Mouse (Mus musculus): ENCODE results near the gene Nhsl1. TPM values are rescaled to one million over a fixed set of nuclear protein-coding genes. Genes with fewer than 3 reads are reported as not detected.

Nhsl1 gene
- polyA plus RNA-seq, 1 experiment from 2014 or later = 0.78 TPM

- H3K27ac ChIP-seq (ENCODE audit: low read length) = no peak overlapping the region
- no peak overlapping the region for H3K9ac ChIP-seq (ENCODE audit: low read depth, low read length)
- WGBS (ENCODE audit: insufficient replicate concordance) = 37% methylated on average over 4 of the region's 4 CpGs
- peak overlapping the region; percentile 64 for H3K4me2 ChIP-seq (ENCODE audit: low read depth, low read length)
- no peaks in the 10 kb centered on the region for H3K9me3 ChIP-seq (replicated peaks; ENCODE audit: control insufficient read depth, low read length)
- ATAC-seq (ENCODE audit: low read depth) = no peak
- H3K27me3 ChIP-seq (ENCODE audit: control insufficient read depth, insufficient read depth, low read depth, low read length) = peaks cover 29% of the 10 kb centered on the region
- H3K36me3 ChIP-seq (ENCODE audit: control insufficient read depth, insufficient read depth) = no peaks in the 10 kb centered on the region
- peak overlapping the region; percentile 65; the same call in 1 of the 2 replicates for H3K4me3 ChIP-seq (ENCODE audit: low read depth, low read length)
- no peaks in the 10 kb centered on the region; the same call in 1 of the 2 replicates for H3K4me1 ChIP-seq (ENCODE audit: control insufficient read depth, low read depth, low read length)
Observed at GRCm38 (mm10) chr10:18319691-18320090, 906 bp downstream of the Nhsl1 start.

- Histone ChIP-seq H3K9ac (ENCODE audit: low read depth, low read length) (no peak overlapping the region), H3K36me3 (ENCODE audit: control insufficient read depth, insufficient read depth) (no peaks in the 10 kb centered on the region), H3K4me1 (ENCODE audit: control insufficient read depth, low read depth, low read length) (no peaks in the 10 kb centered on the region; the same call in 1 of the 2 replicates), H3K27me3 (ENCODE audit: control insufficient read depth, insufficient read depth, low read depth, low read length) (peaks cover 29% of the 10 kb centered on the region), H3K9me3 (replicated peaks; ENCODE audit: control insufficient read depth, low read length) (no peaks in the 10 kb centered on the region), H3K4me2 (ENCODE audit: low read depth, low read length) (no peak overlapping the region), H3K4me3 (ENCODE audit: low read depth, low read length) (no peak overlapping the region), H3K27ac (ENCODE audit: low read length) (no peak overlapping the region)
- ATAC-seq (ENCODE audit: low read depth) = no peak
- 58% methylated on average over 6 of the region's 6 CpGs for WGBS (ENCODE audit: insufficient replicate concordance)
Observed at GRCm38 (mm10) chr10:18321861-18322260, 3.1 kb downstream of the Nhsl1 start.

GRCm38 (mm10) chr10:18323701-18324100, 4.9 kb downstream of the Nhsl1 start:
- no peak for ATAC-seq (ENCODE audit: low read depth)
- no peaks in the 10 kb centered on the region; the same call in 1 of the 2 replicates for H3K4me1 ChIP-seq (ENCODE audit: control insufficient read depth, low read depth, low read length)
- no peak overlapping the region for H3K4me2 ChIP-seq (ENCODE audit: low read depth, low read length)
- H3K9me3 ChIP-seq (replicated peaks; ENCODE audit: control insufficient read depth, low read length) = no peaks in the 10 kb centered on the region
- no peak overlapping the region for H3K9ac ChIP-seq (ENCODE audit: low read depth, low read length)
- peaks cover 12% of the 10 kb centered on the region for H3K27me3 ChIP-seq (ENCODE audit: control insufficient read depth, insufficient read depth, low read depth, low read length)
- H3K27ac ChIP-seq (ENCODE audit: low read length) = no peak overlapping the region
- no peak overlapping the region for H3K4me3 ChIP-seq (ENCODE audit: low read depth, low read length)
- WGBS (ENCODE audit: insufficient replicate concordance) = 50% methylated on average over 4 of the region's 4 CpGs
- H3K36me3 ChIP-seq (ENCODE audit: control insufficient read depth, insufficient read depth) = no peaks in the 10 kb centered on the region

- H3K4me3 ChIP-seq (ENCODE audit: low read depth, low read length) = no peak overlapping the region
- H3K27ac ChIP-seq (ENCODE audit: low read length) = no peak overlapping the region
- H3K36me3 ChIP-seq (ENCODE audit: control insufficient read depth, insufficient read depth) = no peaks in the 10 kb centered on the region
- ATAC-seq (ENCODE audit: low read depth) = no peak
- H3K9ac ChIP-seq (ENCODE audit: low read depth, low read length) = no peak overlapping the region
- H3K4me2 ChIP-seq (ENCODE audit: low read depth, low read length) = no peak overlapping the region
- WGBS (ENCODE audit: insufficient replicate concordance) = 48% methylated on average over 5 of the region's 5 CpGs
- no peaks in the 10 kb centered on the region; the same call in none of the 2 replicates for H3K4me1 ChIP-seq (ENCODE audit: control insufficient read depth, low read depth, low read length)
- H3K9me3 ChIP-seq (replicated peaks; ENCODE audit: control insufficient read depth, low read length) = no peaks in the 10 kb centered on the region
- no peaks in the 10 kb centered on the region for H3K27me3 ChIP-seq (ENCODE audit: control insufficient read depth, insufficient read depth, low read depth, low read length)
Observed at GRCm38 (mm10) chr10:18328331-18328908, 9.6 kb downstream of the Nhsl1 start.

GRCm38 (mm10) chr10:18329096-18330038, 10.6 kb downstream of the Nhsl1 start:
- H3K4me2 ChIP-seq (ENCODE audit: low read depth, low read length) = peak overlapping the region; percentile 37
- WGBS (ENCODE audit: insufficient replicate concordance) = 7% methylated on average over 22 of the region's 23 CpGs

GRCm38 (mm10) chr10:18330445-18330844, 11.7 kb downstream of the Nhsl1 start:
- H3K9me3 ChIP-seq (replicated peaks; ENCODE audit: control insufficient read depth, low read length) = no peaks in the 10 kb centered on the region
- ATAC-seq (ENCODE audit: low read depth) = no peak
- WGBS (ENCODE audit: insufficient replicate concordance) = 62% methylated on average over 5 of the region's 5 CpGs
- no peaks in the 10 kb centered on the region for H3K27me3 ChIP-seq (ENCODE audit: control insufficient read depth, insufficient read depth, low read depth, low read length)
- H3K4me1 ChIP-seq (ENCODE audit: control insufficient read depth, low read depth, low read length) = no peaks in the 10 kb centered on the region; the same call in none of the 2 replicates
- H3K36me3 ChIP-seq (ENCODE audit: control insufficient read depth, insufficient read depth) = no peaks in the 10 kb centered on the region
- H3K27ac ChIP-seq (ENCODE audit: low read length) = no peak overlapping the region
- no peak overlapping the region for H3K4me3 ChIP-seq (ENCODE audit: low read depth, low read length)
- H3K4me2 ChIP-seq (ENCODE audit: low read depth, low read length) = no peak overlapping the region
- H3K9ac ChIP-seq (ENCODE audit: low read depth, low read length) = no peak overlapping the region

More at GRCm38 (mm10) chr10:18329096-18330038, 10.6 kb downstream of the Nhsl1 start:
- ATAC-seq (ENCODE audit: low read depth) = no peak
- H3K27me3 ChIP-seq (ENCODE audit: control insufficient read depth, insufficient read depth, low read depth, low read length) = no peaks in the 10 kb centered on the region
- H3K27ac ChIP-seq (ENCODE audit: low read length) = no peak overlapping the region
- no peaks in the 10 kb centered on the region for H3K9me3 ChIP-seq (replicated peaks; ENCODE audit: control insufficient read depth, low read length)
- H3K4me1 ChIP-seq (ENCODE audit: control insufficient read depth, low read depth, low read length) = no peaks in the 10 kb centered on the region; the same call in none of the 2 replicates
- H3K9ac ChIP-seq (ENCODE audit: low read depth, low read length) = no peak overlapping the region
- H3K4me3 ChIP-seq (ENCODE audit: low read depth, low read length) = no peak overlapping the region; the same call in 1 of the 2 replicates
- H3K36me3 ChIP-seq (ENCODE audit: control insufficient read depth, insufficient read depth) = no peaks in the 10 kb centered on the region

GRCm38 (mm10) chr10:18333575-18333974, 14.8 kb downstream of the Nhsl1 start:
- 52% methylated on average over 4 of the region's 4 CpGs for WGBS (ENCODE audit: insufficient replicate concordance)

GRCm38 (mm10) chr10:18334176-18334575, 15.4 kb downstream of the Nhsl1 start:
- Histone ChIP-seq H3K9ac (ENCODE audit: low read depth, low read length) (no peak overlapping the region), H3K9me3 (replicated peaks; ENCODE audit: control insufficient read depth, low read length) (no peaks in the 10 kb centered on the region), H3K4me2 (ENCODE audit: low read depth, low read length) (no peak overlapping the region), H3K27ac (ENCODE audit: low read length) (no peak overlapping the region), H3K4me3 (ENCODE audit: low read depth, low read length) (no peak overlapping the region), H3K36me3 (ENCODE audit: control insufficient read depth, insufficient read depth) (no peaks in the 10 kb centered on the region), H3K4me1 (ENCODE audit: control insufficient read depth, low read depth, low read length) (no peaks in the 10 kb centered on the region; the same call in none of the 2 replicates), H3K27me3 (ENCODE audit: control insufficient read depth, insufficient read depth, low read depth, low read length) (no peaks in the 10 kb centered on the region)
- WGBS (ENCODE audit: insufficient replicate concordance) = 56% methylated on average over 4 of the region's 4 CpGs
- ATAC-seq (ENCODE audit: low read depth) = no peak

More at GRCm38 (mm10) chr10:18333575-18333974, 14.8 kb downstream of the Nhsl1 start:
- H3K4me3 ChIP-seq (ENCODE audit: low read depth, low read length) = no peak overlapping the region
- no peaks in the 10 kb centered on the region for H3K27me3 ChIP-seq (ENCODE audit: control insufficient read depth, insufficient read depth, low read depth, low read length)
- no peak for ATAC-seq (ENCODE audit: low read depth)
- H3K27ac ChIP-seq (ENCODE audit: low read length) = no peak overlapping the region
- no peaks in the 10 kb centered on the region for H3K9me3 ChIP-seq (replicated peaks; ENCODE audit: control insufficient read depth, low read length)
- H3K4me1 ChIP-seq (ENCODE audit: control insufficient read depth, low read depth, low read length) = no peaks in the 10 kb centered on the region; the same call in none of the 2 replicates
- H3K9ac ChIP-seq (ENCODE audit: low read depth, low read length) = no peak overlapping the region
- H3K36me3 ChIP-seq (ENCODE audit: control insufficient read depth, insufficient read depth) = no peaks in the 10 kb centered on the region
- H3K4me2 ChIP-seq (ENCODE audit: low read depth, low read length) = no peak overlapping the region

- H3K4me3 ChIP-seq (ENCODE audit: low read depth, low read length) = no peak overlapping the region
- H3K9ac ChIP-seq (ENCODE audit: low read depth, low read length) = no peak overlapping the region
- no peaks in the 10 kb centered on the region for H3K9me3 ChIP-seq (replicated peaks; ENCODE audit: control insufficient read depth, low read length)
- H3K36me3 ChIP-seq (ENCODE audit: control insufficient read depth, insufficient read depth) = no peaks in the 10 kb centered on the region
- no peaks in the 10 kb centered on the region for H3K27me3 ChIP-seq (ENCODE audit: control insufficient read depth, insufficient read depth, low read depth, low read length)
- 74% methylated on average over 9 of the region's 9 CpGs for WGBS (ENCODE audit: insufficient replicate concordance)
- no peak for ATAC-seq (ENCODE audit: low read depth)
- H3K4me1 ChIP-seq (ENCODE audit: control insufficient read depth, low read depth, low read length) = no peaks in the 10 kb centered on the region
- no peak overlapping the region for H3K4me2 ChIP-seq (ENCODE audit: low read depth, low read length)
- no peak overlapping the region for H3K27ac ChIP-seq (ENCODE audit: low read length)
Observed at GRCm38 (mm10) chr10:18334734-18335133, 15.9 kb downstream of the Nhsl1 start.

All from liver, embryonic 16.5 days (tissue).